Mouse (Mus musculus): ENCODE results near the gene Gabrg3. TPM values are rescaled to one million over a fixed set of nuclear protein-coding genes. Genes with fewer than 3 reads are reported as not detected.

Gene Gabrg3
- polyA plus RNA-seq, 1 experiment from 2014 or later, result 0.83 TPM

DNA sequence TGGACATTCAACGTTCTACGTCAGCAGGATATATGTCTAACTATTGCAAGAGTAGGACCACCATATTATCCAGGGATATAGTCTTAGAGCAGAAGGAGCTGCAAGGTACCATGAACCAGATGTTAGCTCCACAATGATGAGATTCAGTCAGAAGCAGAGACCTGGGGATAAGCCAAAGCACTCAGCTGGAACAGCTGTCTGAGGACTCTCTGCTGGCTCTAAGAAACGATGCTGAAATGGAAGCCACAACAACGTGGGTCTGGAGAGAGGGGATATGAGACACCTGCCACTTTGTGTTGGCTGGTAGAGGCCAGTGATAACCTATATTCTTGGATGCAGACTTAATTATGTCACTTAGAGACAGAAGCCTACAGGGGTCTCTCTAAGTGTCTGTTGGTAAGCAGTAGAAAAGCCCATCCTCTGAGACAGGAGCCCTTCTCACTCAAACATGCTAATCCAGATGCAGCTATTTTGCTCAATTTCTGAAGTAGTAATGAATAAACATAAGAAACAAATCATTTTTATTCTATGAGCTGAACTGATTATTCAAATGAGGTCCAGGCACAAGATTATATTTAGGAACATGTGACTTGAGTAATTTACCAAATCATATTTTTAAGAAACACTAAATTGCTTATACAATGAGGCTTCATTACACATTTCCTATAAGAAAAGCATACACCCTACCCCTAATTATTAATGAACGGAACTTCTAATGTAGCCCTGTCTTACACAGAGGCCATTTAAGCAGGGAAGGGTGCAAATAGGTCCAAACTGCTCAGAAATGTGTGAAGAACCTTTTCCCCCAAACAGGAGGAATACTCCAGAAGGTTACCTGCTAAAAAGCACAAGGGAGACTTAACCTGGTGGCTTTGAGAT lies 21.6 kb downstream of the Gabrg3 start:
- 74% methylated on average over 5 of the region's 5 CpGs for WGBS
- Histone ChIP-seq H3K4me2 (replicated peaks) (no peak overlapping the region), H3K4me3 (replicated peaks) (no peak overlapping the region), H3K27ac (replicated peaks) (no peak overlapping the region), H3K27me3 (no peaks in the 10 kb centered on the region), H3K4me1 (no peaks in the 10 kb centered on the region), H3K36me3 (no peaks in the 10 kb centered on the region), H3K9ac (no peak overlapping the region), H3K9me3 (replicated peaks) (no peaks in the 10 kb centered on the region)
- ATAC-seq (ENCODE audit: insufficient number of reproducible peaks, low FRiP score, low TSS enrichment, low read depth), result no peak

DNA sequence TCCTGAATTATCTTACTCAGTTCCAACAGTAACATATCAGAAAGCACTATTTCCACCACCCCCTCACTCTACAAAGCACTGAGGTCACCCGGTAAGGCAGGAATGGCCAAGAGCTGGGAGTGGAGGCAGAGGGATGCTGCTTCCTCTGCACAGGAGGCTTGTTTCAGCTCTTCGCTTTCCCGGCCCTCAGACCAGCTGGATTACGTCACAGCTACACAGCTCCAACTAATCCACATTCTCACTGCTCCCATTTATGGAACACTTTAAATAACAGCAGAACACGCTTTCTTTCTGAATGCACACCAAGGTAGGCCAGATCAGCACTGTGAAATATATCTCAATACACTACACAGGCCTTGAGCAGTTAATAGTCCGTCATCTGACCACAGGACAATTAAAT lies 23.2 kb downstream of the Gabrg3 start:
- Histone ChIP-seq H3K27ac (replicated peaks) (no peak overlapping the region), H3K4me2 (replicated peaks) (no peak overlapping the region), H3K9me3 (replicated peaks) (no peaks in the 10 kb centered on the region), H3K9ac (no peak overlapping the region), H3K27me3 (no peaks in the 10 kb centered on the region), H3K4me1 (no peaks in the 10 kb centered on the region), H3K36me3 (no peaks in the 10 kb centered on the region), H3K4me3 (replicated peaks) (no peak overlapping the region)
- 75% methylated on average over 6 of the region's 6 CpGs for WGBS
- ATAC-seq (ENCODE audit: insufficient number of reproducible peaks, low FRiP score, low TSS enrichment, low read depth), result no peak

DNA sequence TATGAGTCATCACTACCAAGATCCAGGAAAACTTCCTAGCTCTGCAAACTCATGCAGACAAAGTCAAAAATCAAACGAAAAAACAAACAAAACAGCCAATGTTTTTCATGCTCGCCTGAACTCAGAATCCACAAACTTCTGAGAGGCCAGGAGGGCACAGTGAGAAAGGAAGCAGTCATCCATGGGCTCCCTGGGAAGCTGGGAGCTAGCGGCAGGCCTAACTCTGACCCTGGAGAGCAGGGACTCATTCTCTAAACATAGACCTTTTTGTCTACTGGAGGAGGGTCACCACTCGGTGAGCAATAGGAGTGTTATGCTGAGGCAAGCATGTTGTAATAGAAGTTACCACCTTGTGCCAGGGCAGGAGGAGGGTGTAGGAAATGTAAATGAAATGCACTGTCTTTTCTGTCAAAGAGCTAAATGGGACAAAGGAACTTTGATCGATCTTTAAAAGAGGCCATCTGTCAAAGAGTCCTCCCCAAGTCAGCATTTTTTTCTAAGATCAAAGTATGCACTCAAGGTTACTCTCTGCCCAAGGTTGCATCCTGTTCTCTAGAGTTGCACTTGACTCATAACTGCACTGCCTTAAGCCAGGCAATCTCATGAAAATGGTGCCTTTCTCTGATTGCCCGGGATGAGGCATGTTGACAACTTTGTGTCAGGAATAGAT lies 29.0 kb downstream of the Gabrg3 start:
- ATAC-seq (ENCODE audit: insufficient number of reproducible peaks, low FRiP score, low TSS enrichment, low read depth), result no peak
- 39% methylated on average over 6 of the region's 6 CpGs for WGBS
- Histone ChIP-seq H3K27me3 (no peaks in the 10 kb centered on the region), H3K4me3 (replicated peaks) (no peak overlapping the region), H3K9me3 (replicated peaks) (no peaks in the 10 kb centered on the region), H3K36me3 (no peaks in the 10 kb centered on the region), H3K4me2 (replicated peaks) (no peak overlapping the region), H3K4me1 (no peaks in the 10 kb centered on the region), H3K27ac (replicated peaks) (no peak overlapping the region), H3K9ac (no peak overlapping the region)

DNA sequence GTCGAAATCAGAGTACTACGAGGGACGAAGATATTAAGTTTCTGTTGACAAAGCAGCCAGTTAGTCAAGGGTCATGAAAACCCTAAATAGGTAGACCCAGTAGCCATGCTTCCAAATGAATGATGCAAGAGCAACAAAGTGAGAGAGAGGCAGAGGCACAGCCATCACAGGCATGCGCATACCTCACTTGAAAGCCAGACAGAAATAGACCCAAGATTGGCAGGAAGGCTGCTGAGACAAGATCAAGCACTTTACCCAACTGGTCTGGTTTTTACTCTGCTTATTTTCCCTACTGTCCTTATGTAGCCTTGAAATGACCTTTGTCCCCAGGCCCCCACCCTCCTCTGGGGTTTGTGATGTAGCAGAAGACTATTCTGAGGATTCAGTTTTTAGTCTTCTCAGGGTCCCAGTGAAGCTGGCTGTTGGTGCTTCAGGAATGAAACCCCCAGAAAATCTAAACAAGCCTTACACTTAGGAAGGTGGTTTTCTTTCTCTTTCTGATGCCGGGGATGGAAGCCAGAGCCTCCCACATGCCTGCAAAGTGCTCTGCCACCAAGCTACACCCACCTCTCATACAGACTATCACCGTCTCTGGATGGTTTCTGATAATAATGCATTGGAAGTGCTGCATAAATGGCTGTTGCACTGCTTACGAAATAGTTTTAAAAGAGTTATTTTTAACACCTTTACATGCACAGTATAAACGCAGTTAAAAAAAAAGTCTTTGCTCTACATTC lies 30.3 kb downstream of the Gabrg3 start:
- H3K27me3 ChIP-seq, result no peaks in the 10 kb centered on the region
- no peaks in the 10 kb centered on the region for H3K36me3 ChIP-seq
- no peak overlapping the region for H3K27ac ChIP-seq (replicated peaks)
- no peaks in the 10 kb centered on the region for H3K9me3 ChIP-seq (replicated peaks)
- no peak overlapping the region for H3K4me3 ChIP-seq (replicated peaks)
- ATAC-seq (ENCODE audit: insufficient number of reproducible peaks, low FRiP score, low TSS enrichment, low read depth), result no peak
- H3K4me2 ChIP-seq (replicated peaks), result no peak overlapping the region
- 81% methylated on average over 8 of the region's 8 CpGs for WGBS
- no peak overlapping the region for H3K9ac ChIP-seq
- H3K4me1 ChIP-seq, result no peaks in the 10 kb centered on the region

DNA sequence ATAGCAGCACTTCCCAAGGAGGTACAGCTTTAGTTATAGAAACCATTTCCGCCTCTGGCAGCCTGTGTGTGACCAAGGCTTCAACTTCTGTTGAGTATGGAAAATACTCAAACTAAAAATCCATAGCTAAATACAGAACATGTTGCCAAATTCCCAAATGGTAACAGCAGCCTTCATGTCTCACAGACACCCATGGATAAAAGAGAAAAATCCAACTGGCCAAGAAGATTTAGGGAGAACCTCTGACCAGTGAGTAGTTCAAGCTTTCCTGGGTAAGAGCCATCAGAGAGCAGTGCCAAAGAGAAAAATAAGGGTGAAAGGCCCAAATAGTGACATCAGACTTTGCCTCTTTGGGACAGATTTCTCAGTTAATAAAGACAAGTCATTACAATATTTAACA lies 38.2 kb downstream of the Gabrg3 start:
- WGBS, result 82% methylated on average over 1 of the region's 1 CpGs

DNA sequence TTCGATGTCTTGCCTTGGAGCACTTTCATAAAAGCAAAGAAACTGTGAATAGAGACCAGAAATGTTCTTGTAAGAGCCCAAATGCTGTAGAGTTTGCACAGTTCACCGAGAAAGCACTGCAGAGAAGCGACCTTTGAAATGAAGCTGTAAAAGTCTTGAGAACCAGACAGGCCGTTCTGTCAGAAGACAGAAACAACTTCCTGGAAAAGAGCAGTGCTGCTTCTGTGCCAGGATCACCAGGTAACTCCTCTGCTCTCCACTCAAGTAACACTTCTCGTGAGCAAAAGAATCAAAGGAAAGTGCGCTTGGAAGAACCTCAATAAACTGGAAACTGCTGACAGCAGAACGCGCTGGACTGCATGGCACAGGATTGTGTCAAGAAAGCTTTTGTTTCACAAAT lies 45.1 kb downstream of the Gabrg3 start:
- ATAC-seq (ENCODE audit: insufficient number of reproducible peaks, low FRiP score, low TSS enrichment, low read depth), result no peak
- 81% methylated on average over 8 of the region's 8 CpGs for WGBS

More for the DNA sequence above, 38.2 kb downstream of the Gabrg3 start:
- Histone ChIP-seq H3K27me3 (no peaks in the 10 kb centered on the region), H3K9me3 (replicated peaks) (no peaks in the 10 kb centered on the region), H3K4me2 (replicated peaks) (no peak overlapping the region), H3K36me3 (no peaks in the 10 kb centered on the region), H3K4me1 (no peaks in the 10 kb centered on the region), H3K4me3 (replicated peaks) (no peak overlapping the region), H3K9ac (no peak overlapping the region), H3K27ac (replicated peaks) (no peak overlapping the region)
- no peak for ATAC-seq (ENCODE audit: insufficient number of reproducible peaks, low FRiP score, low TSS enrichment, low read depth)

GRCm38 (mm10) chr7:57331211-57331610 lies 55.8 kb downstream of the Gabrg3 start:
- H3K4me3 ChIP-seq (replicated peaks), result no peak overlapping the region
- no peaks in the 10 kb centered on the region for H3K27me3 ChIP-seq
- no peak overlapping the region for H3K27ac ChIP-seq (replicated peaks)
- no peaks in the 10 kb centered on the region for H3K36me3 ChIP-seq
- no peak overlapping the region for H3K4me2 ChIP-seq (replicated peaks)
- no peak for ATAC-seq (ENCODE audit: insufficient number of reproducible peaks, low FRiP score, low TSS enrichment, low read depth)
- 63% methylated on average over 3 of the region's 3 CpGs for WGBS
- no peaks in the 10 kb centered on the region for H3K9me3 ChIP-seq (replicated peaks)
- no peak overlapping the region for H3K9ac ChIP-seq
- no peaks in the 10 kb centered on the region for H3K4me1 ChIP-seq

More for the DNA sequence above, 45.1 kb downstream of the Gabrg3 start:
- no peaks in the 10 kb centered on the region for H3K36me3 ChIP-seq
- H3K9ac ChIP-seq, result no peak overlapping the region
- H3K9me3 ChIP-seq (replicated peaks), result no peaks in the 10 kb centered on the region
- H3K27ac ChIP-seq (replicated peaks), result no peak overlapping the region
- H3K4me3 ChIP-seq (replicated peaks), result no peak overlapping the region
- H3K4me2 ChIP-seq (replicated peaks), result no peak overlapping the region
- H3K4me1 ChIP-seq, result no peaks in the 10 kb centered on the region
- no peaks in the 10 kb centered on the region for H3K27me3 ChIP-seq

DNA sequence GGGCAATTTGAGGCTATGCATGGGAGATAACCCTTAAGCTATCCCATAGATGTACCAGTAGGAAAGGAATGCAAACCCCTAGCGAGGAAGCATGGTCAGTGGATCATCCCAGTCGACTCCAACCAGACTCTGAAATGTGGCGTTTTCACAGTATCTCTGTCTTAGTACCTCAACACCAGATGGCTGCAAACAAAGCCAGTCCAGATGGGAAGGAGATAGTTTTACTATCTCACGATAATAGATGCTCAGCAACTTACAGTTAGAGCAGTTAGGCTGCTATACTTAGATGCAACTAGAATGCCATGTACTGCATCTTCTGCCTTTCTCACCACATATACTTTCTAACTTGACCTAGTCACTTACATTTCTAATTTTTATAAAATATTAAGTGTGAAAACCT lies 56.7 kb downstream of the Gabrg3 start:
- H3K27ac ChIP-seq (replicated peaks), result no peak overlapping the region
- H3K36me3 ChIP-seq, result no peaks in the 10 kb centered on the region
- H3K9me3 ChIP-seq (replicated peaks), result no peaks in the 10 kb centered on the region
- no peak overlapping the region for H3K9ac ChIP-seq
- no peak for ATAC-seq (ENCODE audit: insufficient number of reproducible peaks, low FRiP score, low TSS enrichment, low read depth)
- H3K27me3 ChIP-seq, result no peaks in the 10 kb centered on the region
- no peak overlapping the region for H3K4me3 ChIP-seq (replicated peaks)
- H3K4me1 ChIP-seq, result no peaks in the 10 kb centered on the region
- no peak overlapping the region for H3K4me2 ChIP-seq (replicated peaks)
- 77% methylated on average over 4 of the region's 4 CpGs for WGBS

GRCm38 (mm10) chr7:57324473-57324872 lies 62.5 kb downstream of the Gabrg3 start:
- no peaks in the 10 kb centered on the region for H3K4me1 ChIP-seq
- no peak for ATAC-seq (ENCODE audit: insufficient number of reproducible peaks, low FRiP score, low TSS enrichment, low read depth)
- H3K4me2 ChIP-seq (replicated peaks), result no peak overlapping the region
- H3K36me3 ChIP-seq, result no peaks in the 10 kb centered on the region
- no peaks in the 10 kb centered on the region for H3K9me3 ChIP-seq (replicated peaks)
- 58% methylated on average over 3 of the region's 3 CpGs for WGBS
- H3K9ac ChIP-seq, result no peak overlapping the region
- H3K27me3 ChIP-seq, result no peaks in the 10 kb centered on the region
- H3K4me3 ChIP-seq (replicated peaks), result no peak overlapping the region
- H3K27ac ChIP-seq (replicated peaks), result no peak overlapping the region

DNA sequence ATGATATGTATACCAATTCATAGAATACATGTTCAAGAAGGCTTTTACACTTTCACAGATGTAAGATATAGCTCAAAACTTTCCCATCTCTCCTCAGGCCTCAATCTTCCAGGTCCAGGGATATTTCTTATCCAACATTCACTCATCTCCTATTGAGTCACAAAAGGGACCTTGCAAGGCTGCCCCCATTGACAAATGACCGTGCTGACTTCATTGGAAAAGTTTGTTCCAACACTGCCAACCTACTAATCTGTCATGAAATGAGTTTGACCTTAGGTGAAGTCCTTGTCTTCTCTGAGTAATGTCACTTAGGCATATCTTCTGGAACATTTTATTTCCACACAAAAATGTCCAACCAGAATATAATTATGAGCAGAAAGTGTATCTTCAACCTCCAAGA lies 64.9 kb downstream of the Gabrg3 start:
- H3K27me3 ChIP-seq, result no peaks in the 10 kb centered on the region
- ATAC-seq (ENCODE audit: insufficient number of reproducible peaks, low FRiP score, low TSS enrichment, low read depth), result no peak
- H3K4me1 ChIP-seq, result no peaks in the 10 kb centered on the region
- no peaks in the 10 kb centered on the region for H3K36me3 ChIP-seq
- H3K27ac ChIP-seq (replicated peaks), result no peak overlapping the region
- no peaks in the 10 kb centered on the region for H3K9me3 ChIP-seq (replicated peaks)
- WGBS, result 83% methylated on average over 1 of the region's 1 CpGs
- no peak overlapping the region for H3K4me2 ChIP-seq (replicated peaks)
- no peak overlapping the region for H3K9ac ChIP-seq
- no peak overlapping the region for H3K4me3 ChIP-seq (replicated peaks)

DNA sequence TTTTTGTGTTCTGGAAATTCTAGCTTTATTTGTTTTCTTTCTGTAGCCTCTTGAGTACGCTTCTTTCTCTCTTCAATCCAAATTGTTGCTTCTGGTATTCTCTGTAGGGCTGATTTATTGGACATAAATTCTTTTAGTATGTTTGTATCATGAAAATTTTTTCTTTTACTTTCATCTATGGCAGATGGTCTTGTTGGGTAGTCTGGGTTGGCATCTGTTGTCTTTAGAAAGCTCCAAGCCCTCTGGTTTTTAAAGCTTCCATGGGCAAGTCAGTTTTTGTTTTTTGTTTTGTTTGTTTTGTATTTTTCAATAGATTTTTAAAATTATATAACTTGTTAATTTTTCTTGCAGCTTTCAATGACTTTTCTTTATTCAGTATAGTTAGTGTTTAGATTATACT lies 72.0 kb downstream of the Gabrg3 start:
- no peak overlapping the region for H3K4me2 ChIP-seq (replicated peaks)
- no peaks in the 10 kb centered on the region for H3K36me3 ChIP-seq
- H3K9ac ChIP-seq, result no peak overlapping the region
- no peaks in the 10 kb centered on the region for H3K9me3 ChIP-seq (replicated peaks)
- H3K27ac ChIP-seq (replicated peaks), result no peak overlapping the region
- 85% methylated on average over 1 of the region's 1 CpGs for WGBS
- no peaks in the 10 kb centered on the region for H3K27me3 ChIP-seq
- no peak for ATAC-seq (ENCODE audit: insufficient number of reproducible peaks, low FRiP score, low TSS enrichment, low read depth)
- H3K4me3 ChIP-seq (replicated peaks), result no peak overlapping the region
- H3K4me1 ChIP-seq, result no peaks in the 10 kb centered on the region
